Mouse (Mus musculus) CH12.LX (cell line): ENCODE results near the gene Cma2. TPM values are rescaled to one million over a fixed set of nuclear protein-coding genes. Genes with fewer than 3 reads are reported as not detected.
A peak's percentile ranks its signal among the peaks of the same experiment; 100 is the strongest.

Source experiments
- DNase-seq: peaks from one replicate; pipeline ENCODE4 v3.0.0-alpha.2; 2013; ENCODE audit errors: extremely low read depth
- H3K27ac ChIP-seq: 2 replicates; pipeline ENCODE4 v1.5.1; 2012; ENCODE audit warnings: low read depth, mild to moderate bottlenecking, control low read depth, moderate library complexity; ENCODE audit not compliant: insufficient read depth
- H3K27me3 ChIP-seq: replicated peaks from 2 replicates; pipeline ENCODE3; 2012; ENCODE audit warnings: inconsistent platforms
- H3K36me3 ChIP-seq, 2 experiments: replicated peaks in 1 of 2; 2 replicates each; pipeline versions ENCODE3 to v1.6.1; 2012; ENCODE audit warnings: inconsistent platforms in 1 of 2, low read length in 1 of 2, mild to moderate bottlenecking in 1 of 2, mixed read lengths in 1 of 2, moderate library complexity in 1 of 2; ENCODE audit not compliant: control insufficient read depth in 1 of 2, insufficient read depth in 1 of 2
- H3K4me1 ChIP-seq, 2 experiments: 2 replicates each; pipeline ENCODE4 v1.6.1; 2012; ENCODE audit warnings: inconsistent platforms in 1 of 2, moderate library complexity in 1 of 2; ENCODE audit not compliant: insufficient read depth in 2 of 2, control insufficient read depth in 1 of 2
- H3K4me2 ChIP-seq: 2 replicates; pipeline ENCODE4 v1.6.1; 2012; ENCODE audit warnings: low read depth, mild to moderate bottlenecking, control low read depth; ENCODE audit not compliant: poor library complexity, insufficient read depth, severe bottlenecking
- H3K4me3 ChIP-seq, 3 experiments: fragments of 150-350 bp in 1 of 3; sonication (generic) in 1 of 3; replicated peaks in 1 of 3; 2 replicates each; pipeline versions ENCODE3 to v1.5.1; 2011 to 2012; ENCODE audit warnings: low read depth in 2 of 3, low read length in 2 of 3, mild to moderate bottlenecking in 2 of 3, moderate library complexity in 2 of 3, control low read depth in 1 of 3, improper control_type of control experiment in 1 of 3, inconsistent platforms in 1 of 3, mixed read lengths in 1 of 3; ENCODE audit not compliant: poor library complexity in 1 of 3
- H3K79me2 ChIP-seq: replicated peaks from 2 replicates; pipeline ENCODE4 v1.6.1; 2012; ENCODE audit warnings: mild to moderate bottlenecking, moderate library complexity; ENCODE audit not compliant: control insufficient read depth, poor library complexity, insufficient read depth, severe bottlenecking; ENCODE audit errors: extremely low read depth
- H3K9ac ChIP-seq: 2 replicates; pipeline ENCODE4 v1.6.1; 2012; ENCODE audit warnings: low read depth, mild to moderate bottlenecking, control low read depth, moderate library complexity; ENCODE audit not compliant: insufficient read depth
- H3K9me3 ChIP-seq: replicated peaks from 2 replicates; pipeline ENCODE3; 2012; ENCODE audit warnings: low read length, inconsistent platforms, mixed read lengths
- CHD1 ChIP-seq: IDR thresholded peaks from 2 replicates; pipeline ENCODE4 v1.6.1; 2012; ENCODE audit warnings: low read depth, low read length, improper control_type of control experiment, inconsistent platforms
- CHD2 ChIP-seq: IDR thresholded peaks from 2 replicates; pipeline ENCODE4 v1.6.1; 2011; ENCODE audit warnings: low read length, improper control_type of control experiment
- CTCF ChIP-seq, 2 experiments: IDR thresholded peaks in 1 of 2; conservative IDR thresholded peaks in 1 of 2; 2 replicates each; pipeline ENCODE4 v1.5.1; 2011 to 2012; ENCODE audit warnings: low read depth in 2 of 2, low read length in 2 of 2, improper control_type of control experiment in 1 of 2, inconsistent platforms in 1 of 2, mild to moderate bottlenecking in 1 of 2, moderate library complexity in 1 of 2
- GABPA ChIP-seq: IDR thresholded peaks from 2 replicates; pipeline ENCODE4 v1.6.1; 2012; ENCODE audit warnings: low read depth, low read length, improper control_type of control experiment, inconsistent platforms; ENCODE audit not compliant: insufficient replicate concordance
- JUND ChIP-seq: conservative IDR thresholded peaks from 2 replicates; pipeline ENCODE4 v1.6.1; 2011; ENCODE audit warnings: low read depth, low read length, improper control_type of control experiment
- KAT2A ChIP-seq: IDR thresholded peaks from 2 replicates; pipeline ENCODE4 v1.6.1; 2012; ENCODE audit warnings: low read length, improper control_type of control experiment, inconsistent platforms; ENCODE audit not compliant: insufficient replicate concordance
- MAFK ChIP-seq: IDR thresholded peaks from 2 replicates; pipeline ENCODE4 v1.6.1; 2011; ENCODE audit warnings: low read length, improper control_type of control experiment; ENCODE audit not compliant: insufficient replicate concordance
- MAZ ChIP-seq: IDR thresholded peaks from 2 replicates; pipeline ENCODE4 v1.6.1; 2012; ENCODE audit warnings: low read depth, mild to moderate bottlenecking, inconsistent platforms, low read length, improper control_type of control experiment, moderate library complexity
- NRF1 ChIP-seq: IDR thresholded peaks from 2 replicates; pipeline ENCODE4 v1.6.1; 2014; ENCODE audit warnings: low read depth, mild to moderate bottlenecking, inconsistent platforms, low read length, improper control_type of control experiment, moderate library complexity
- PAX5 ChIP-seq: IDR thresholded peaks from 2 replicates; pipeline ENCODE4 v1.6.1; 2012; ENCODE audit warnings: low read length, inconsistent platforms, mixed read lengths
- POLR2A ChIP-seq: IDR thresholded peaks from 2 replicates; pipeline ENCODE4 v1.6.1; 2011; ENCODE audit warnings: low read depth, mild to moderate bottlenecking, improper control_type of control experiment, low read length
- POLR2AphosphoS2 ChIP-seq: IDR thresholded peaks from 2 replicates; pipeline ENCODE4 v1.6.1; 2011; ENCODE audit warnings: low read depth, low read length, improper control_type of control experiment
- RAD21 ChIP-seq: IDR thresholded peaks from 2 replicates; pipeline ENCODE4 v1.6.1; 2011; ENCODE audit warnings: low read depth, mild to moderate bottlenecking, low read length, improper control_type of control experiment, moderate library complexity
- SIN3A ChIP-seq: IDR thresholded peaks from 2 replicates; pipeline ENCODE4 v1.6.1; 2012; ENCODE audit warnings: low read length, improper control_type of control experiment, inconsistent platforms
- USF1 ChIP-seq: IDR thresholded peaks from 2 replicates; pipeline ENCODE4 v1.6.1; 2014; ENCODE audit warnings: low read depth, mild to moderate bottlenecking, inconsistent platforms, low read length, improper control_type of control experiment
- ZKSCAN1 ChIP-seq: IDR thresholded peaks from 2 replicates; pipeline ENCODE4 v1.6.1; 2012; ENCODE audit warnings: low read depth, inconsistent platforms, low read length, improper control_type of control experiment, borderline replicate concordance
- dilution Hi-C: fragments of 300-500 bp; cut with MboI; formaldehyde crosslinking; loops from 2 replicates; pipeline ENCODE4 v1.14.3; 2020; ENCODE audit warnings: low sequenced_read_pairs; ENCODE audit not compliant: extremely low pct_unique_long_range_greater_than_20kb, extremely low pct_ligation_motif_present
- in situ Hi-C: fragments of 300-500 bp; cut with MboI; formaldehyde crosslinking; loops from 3 replicates; pipeline ENCODE4 v1.14.3; 2019; ENCODE audit warnings: low sequenced_read_pairs, low pct_ligation_motif_present, low pct_unique_long_range_greater_than_20kb, mixed read lengths
- polyA plus RNA-seq: library from polyadenylated mRNA; unstranded; fragments of >175 nt; gene quantifications from 2 replicates; pipeline ENCODE4 v1.2.1, GENCODE M21; 2012; ENCODE audit warnings: low read depth; ENCODE audit not compliant: insufficient read length
- total RNA-seq, 2 experiments: library from RNA; depleted of rRNA; stranded (reverse); fragments of 300-350 nt in 1 of 2; fragments of >200 nt in 1 of 2; gene quantifications; 2 replicates each; pipeline ENCODE4 v1.2.3; 2012 to 2014

Gene Cma2
- total and polyA plus RNA-seq, 3 experiments = not detected

DNA sequence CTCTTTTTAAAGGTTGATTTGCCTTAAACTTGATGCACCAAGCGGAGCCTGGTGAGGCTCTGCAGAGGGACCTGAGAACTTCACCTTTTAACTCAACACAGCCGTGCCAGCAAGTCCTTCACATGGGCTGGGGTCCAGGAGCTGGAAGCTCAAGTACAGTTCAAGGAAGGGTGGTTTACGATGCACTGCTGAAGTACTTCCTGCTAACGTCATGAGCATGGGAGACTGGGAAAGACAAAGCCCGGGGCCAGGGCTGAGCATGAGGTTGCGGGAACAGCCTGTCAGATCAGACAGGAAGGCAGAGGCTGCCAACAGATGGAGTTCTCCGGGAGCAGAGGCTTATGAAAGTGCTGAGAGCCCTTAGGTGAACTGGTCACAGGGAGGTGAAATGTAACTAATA lies 17.2 kb upstream of the Cma2 start:
- Histone ChIP-seq H3K27me3 (peaks cover 5% of the 10 kb centered on the region), H3K4me1 (0 out of 4 replicates have a peak, but pooled peaks cover 0 to 2% of the 10 kb centered on the region in 2 experiments), H3K4me2 (no peak overlapping the region), H3K79me2 (no peaks in the 10 kb centered on the region), H3K36me3 (no peaks in the 10 kb centered on the region), H3K9ac (no peak overlapping the region), H3K4me3 (no peak overlapping the region), H3K27ac (no peak overlapping the region), H3K9me3 (peaks cover 3% of the 10 kb centered on the region)
- dilution Hi-C loops = no loop called here
- no peak for DNase-seq
- TF ChIP-seq RAD21 (no peak), MAFK (no peak), PAX5 (no peak), SIN3A (no peak), JUND (no peak), CHD1 (no peak), NRF1 (no peak)
- in situ Hi-C loops = no loop called here

DNA sequence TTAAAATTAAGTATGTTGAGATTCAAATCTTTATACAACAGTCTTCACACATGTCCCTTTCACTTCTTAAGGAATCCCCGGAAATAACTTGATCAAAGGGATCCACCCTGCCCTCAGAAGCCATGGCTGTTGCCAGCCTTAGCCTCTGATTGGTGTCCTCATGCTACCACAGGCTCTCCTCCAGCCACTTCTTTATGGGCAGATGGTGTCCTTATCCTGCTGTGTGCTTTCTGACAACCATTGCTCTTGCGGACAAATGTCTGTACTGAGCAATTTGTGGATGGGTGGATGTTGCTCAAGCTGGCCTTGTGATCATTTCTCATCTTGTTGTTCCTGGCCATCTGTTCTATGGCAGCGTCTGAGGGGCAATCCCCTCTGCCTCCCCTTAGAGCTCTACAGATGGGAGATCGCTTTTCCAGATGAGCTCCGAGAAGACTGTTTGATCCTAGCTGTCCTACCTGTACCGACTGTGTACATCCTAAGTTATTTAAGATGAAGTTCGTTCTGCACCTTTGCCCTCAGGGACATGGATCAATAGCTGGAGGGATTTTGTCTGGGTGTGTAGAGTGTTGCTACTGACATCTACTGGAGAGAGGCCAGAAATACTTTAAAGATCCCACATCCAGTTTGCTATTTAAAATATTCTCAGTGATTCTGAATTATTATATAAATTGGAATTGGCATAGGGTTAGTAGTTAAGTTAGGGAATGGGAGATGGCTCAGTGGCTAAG lies 10.5 kb upstream of the Cma2 start:
- TF ChIP-seq RAD21 = peak; percentile 52
- TF ChIP-seq CTCF (conservative IDR thresholded peaks at IDR 0.05 in 1 of 2, IDR thresholded peaks at IDR 0.05 in 1 of 2; ENCODE audit: low read depth in 2 of 2, low read length in 2 of 2) = peak in 1 of 2 experiments; percentile 60; a peak in 2 of 4 replicates
- TF ChIP-seq GABPA = no peak
- no peak for DNase-seq
- Histone ChIP-seq H3K79me2 (no peaks in the 10 kb centered on the region), H3K9ac (no peak overlapping the region), H3K27me3 (peaks cover 6% of the 10 kb centered on the region), H3K27ac (no peak overlapping the region), H3K4me2 (no peak overlapping the region), H3K36me3 (no peaks in the 10 kb centered on the region), H3K4me1 (no peaks in the 10 kb centered on the region; a peak in 1 of 4 replicates), H3K4me3 (no peak overlapping the region), H3K9me3 (no peaks in the 10 kb centered on the region)
- in situ Hi-C loops = no loop called here
- dilution Hi-C loops = no loop called here

DNA sequence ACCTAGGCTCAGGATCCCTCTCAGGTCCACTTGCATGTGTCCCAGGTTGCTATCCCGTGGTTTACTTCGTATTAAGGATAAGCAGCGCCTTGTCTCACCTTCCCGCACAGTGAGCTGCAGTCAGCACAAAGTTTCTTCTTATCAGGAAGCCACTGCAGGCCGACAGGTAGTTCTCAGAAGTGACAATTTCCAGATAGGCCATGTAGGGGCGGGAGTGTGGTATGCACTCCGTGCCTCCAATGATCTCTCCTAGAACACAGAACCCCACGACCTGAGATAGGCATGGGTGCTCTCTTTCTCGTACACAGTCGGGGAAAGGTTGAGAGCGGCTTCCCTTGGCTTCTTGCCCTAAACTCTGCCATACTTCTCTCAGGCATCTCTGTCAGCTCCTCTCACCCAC lies 7.2 kb upstream of the Cma2 start:
- dilution Hi-C loops (no loop called here), in situ Hi-C loops (no loop called here)
- Histone ChIP-seq H3K9me3 (no peaks in the 10 kb centered on the region), H3K27me3 (peaks cover 5% of the 10 kb centered on the region), H3K36me3 (no peaks in the 10 kb centered on the region), H3K79me2 (no peaks in the 10 kb centered on the region), H3K4me2 (no peak overlapping the region), H3K4me1 (peaks cover 4 to 10% of the 10 kb centered on the region in 2 experiments), H3K9ac (no peak overlapping the region), H3K27ac (no peak overlapping the region), H3K4me3 (no peak overlapping the region)
- TF ChIP-seq CHD2 (no peak), MAZ (no peak), USF1 (no peak), KAT2A (no peak), POLR2AphosphoS2 (no peak), CTCF (conservative IDR thresholded peaks at IDR 0.05 in 1 of 2, IDR thresholded peaks at IDR 0.05 in 1 of 2; ENCODE audit: low read depth in 2 of 2, low read length in 2 of 2) (no peak), JUND (no peak), POLR2A (no peak), RAD21 (no peak), SIN3A (no peak), ZKSCAN1 (no peak)
- no peak for DNase-seq
